Mouse (Mus musculus) B cell, adult 2 months (primary cell): ENCODE measurements around the gene Calca.
"Not testable (repeated sequence)": the region's sequence is repeated elsewhere in the genome, so short reads cannot be mapped to it uniquely, and the experiment has no call there.

ENCODE experiments used
- DNase-seq, 2 experiments: peaks; one replicate each; pipeline ENCODE4 v3.0.0; 2022

Calca gene

GRCm38 (mm10) chr7:114636102-114636501, at the start of gene Calca:
TSS of gene Calca (minus strand) at chr7:114636357.
- DNase-seq: peak; percentile 5 to 17

GRCm38 (mm10) chr7:114672697-114673096, 36.5 kb upstream of the Calca start:
- DNase-seq: peak; percentile 14 to 23

GRCm38 (mm10) chr7:114671405-114671804, 35.2 kb upstream of the Calca start:
- DNase-seq: peak; percentile 9 to 17

GRCm38 (mm10) chr7:114649730-114650129, 13.6 kb upstream of the Calca start:
- DNase-seq: no peak

- peak; percentile 30 to 40 for DNase-seq
These were observed 12.6 kb upstream of the Calca start for GRCm38 (mm10) chr7:114648791-114649190.

- peak; percentile 48 to 49 for DNase-seq
These were observed 522 bp downstream of the Calca start for GRCm38 (mm10) chr7:114635569-114636101.

DNA sequence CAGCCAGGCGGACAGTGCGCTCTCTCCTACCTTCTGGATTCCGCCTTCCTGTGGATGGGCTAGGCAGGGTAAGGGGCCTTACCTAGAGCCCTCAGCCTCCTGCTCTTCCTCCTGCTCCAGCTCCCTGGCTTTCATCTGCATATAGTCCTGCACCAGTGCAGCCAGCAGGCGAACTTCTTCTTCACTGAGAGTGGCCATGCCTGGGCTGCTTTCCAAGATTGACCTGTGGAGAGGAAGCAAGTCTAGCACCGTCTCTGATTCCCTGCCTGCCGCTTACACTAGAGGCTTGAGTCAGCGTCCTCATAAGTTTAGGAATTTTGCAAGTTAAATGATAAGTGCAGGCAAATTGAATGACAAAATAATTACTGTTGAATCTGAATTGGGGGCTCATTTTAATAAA, 1.8 kb downstream of the Calca start:
- no peak for DNase-seq

DNA sequence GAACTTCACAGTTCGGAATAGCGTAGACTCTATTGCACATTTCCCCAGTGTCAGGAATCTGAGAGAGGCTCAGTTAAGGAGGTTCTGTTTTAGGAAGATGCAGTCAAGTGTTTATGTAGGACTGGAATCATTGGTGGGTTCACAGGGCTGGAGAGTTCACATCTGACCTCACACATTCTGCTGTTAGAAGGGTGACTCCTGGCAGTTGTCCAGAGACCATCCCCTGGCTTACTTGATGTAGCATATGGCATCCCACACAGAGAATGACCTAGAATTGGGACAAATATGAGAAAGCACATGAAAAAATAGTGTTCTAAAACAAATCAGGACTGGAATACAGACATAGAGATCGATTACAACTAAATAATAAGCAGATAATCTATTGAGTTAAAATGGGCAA, 10.2 kb downstream of the Calca start:
- DNase-seq: no peak

GRCm38 (mm10) chr7:114616759-114617158, 19.4 kb downstream of the Calca start:
- no peak for DNase-seq

GRCm38 (mm10) chr7:114594391-114594790, 41.8 kb downstream of the Calca start:
- DNase-seq: not testable (repeated sequence)

DNA sequence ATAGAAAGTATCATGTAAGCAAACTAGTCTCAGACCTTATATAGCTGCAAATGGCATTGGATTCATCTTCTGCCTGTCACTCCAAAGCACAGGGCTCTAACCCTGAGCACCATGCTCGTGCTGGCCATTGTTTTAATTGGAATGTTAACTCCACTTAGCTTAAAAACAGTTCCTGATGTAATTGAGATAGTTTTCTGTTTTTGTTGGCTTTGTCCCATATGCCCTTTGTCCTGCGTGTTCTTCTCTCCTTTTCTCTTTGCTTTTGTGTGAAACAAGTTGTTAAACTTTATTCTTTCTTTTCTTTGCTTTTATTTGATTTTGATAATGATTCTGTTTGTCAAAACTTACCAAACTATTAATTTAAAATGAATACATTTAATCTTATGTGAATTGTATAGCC, 53.7 kb downstream of the Calca start:
- no peak for DNase-seq
